Mouse (Mus musculus) forebrain, embryonic 13.5 days (tissue): ENCODE data around the gene Opalin. TPM values are rescaled to one million over a fixed set of nuclear protein-coding genes. Genes with fewer than 3 reads are reported as not detected.

Experiments used
- polyA plus RNA-seq: library from polyadenylated mRNA; unstranded; fragments of >200 nt; fragmentation: Nextera tagmentation; extraction: Ambion mirVana; gene quantifications from 2 replicates; pipeline ENCODE4 v1.2.1, GENCODE M21; 2015

Gene Opalin
- polyA plus RNA-seq, 1 experiment from 2014 or later, result not detected

Other genes with a start within 250 kb of the Opalin start
- 27.7 and 29.6 TPM in 2 replicates for gene Ccnj, start 245.8 kb downstream of the Opalin start, polyA plus RNA-seq
- gene Zfp518a, start 182.4 kb downstream of the Opalin start, polyA plus RNA-seq, result 7.2 and 8.7 TPM in 2 replicates
- gene Blnk, start 82.6 kb downstream of the Opalin start, polyA plus RNA-seq, result 0.22 and 0.26 TPM in 2 replicates
- 0.10 TPM in 1 of 2 replicates, not detected in the other for gene Dntt, start 47.8 kb downstream of the Opalin start, polyA plus RNA-seq
- 0.89 and 1.1 TPM in 2 replicates for gene Tll2, start 129.7 kb upstream of the Opalin start, polyA plus RNA-seq
- gene Tm9sf3, start 186.9 kb upstream of the Opalin start, polyA plus RNA-seq, result 81.3 and 84.2 TPM in 2 replicates